Mouse (Mus musculus) stomach, postnatal 0 days (tissue): ENCODE measurements around the gene Spag16. TPM values are rescaled to one million over a fixed set of nuclear protein-coding genes. Genes with fewer than 3 reads are reported as not detected.
"Not testable (repeated sequence)": the region's sequence is repeated elsewhere in the genome, so short reads cannot be mapped to it uniquely, and the experiment has no call there.

ENCODE experiments used
- ATAC-seq: fragments of 200-750 bp; cut with Nextera tagmentation; 2 replicates; pipeline ENCODE4 v1.8.0; 2017; ENCODE audit not compliant: low FRiP score, low TSS enrichment
- DNase-seq: peaks from one replicate; pipeline ENCODE4 v3.0.0-alpha.2; 2016; ENCODE audit warnings: low spot score
- H3K27ac ChIP-seq: fragments of 300-500 bp; sonication (generic); replicated peaks from 2 replicates; pipeline ENCODE4 v1.5.1; 2014; ENCODE audit warnings: mild to moderate bottlenecking, control low read depth
- H3K27me3 ChIP-seq: fragments of 300-500 bp; sonication (generic); 2 replicates; pipeline ENCODE4 v1.6.1; 2014; ENCODE audit warnings: low read length; ENCODE audit not compliant: control insufficient read depth, insufficient read depth
- H3K36me3 ChIP-seq: fragments of 300-500 bp; sonication (generic); 2 replicates; pipeline ENCODE4 v1.6.1; 2014; ENCODE audit warnings: low read length, mixed read lengths; ENCODE audit not compliant: control insufficient read depth, insufficient read depth
- H3K4me1 ChIP-seq: fragments of 300-500 bp; sonication (generic); replicated peaks from 2 replicates; pipeline ENCODE4 v1.6.1; 2014; ENCODE audit warnings: antibody characterized with exemption; ENCODE audit not compliant: control insufficient read depth, insufficient read depth
- H3K4me2 ChIP-seq: fragments of 300-500 bp; sonication (generic); replicated peaks from 2 replicates; pipeline ENCODE4 v1.6.1; 2014; ENCODE audit warnings: low read depth, mild to moderate bottlenecking, control low read depth, moderate library complexity
- H3K4me3 ChIP-seq: fragments of 300-500 bp; sonication (generic); 2 replicates; pipeline ENCODE4 v1.5.1; 2014; ENCODE audit warnings: low read depth, low read length, control low read depth
- H3K9ac ChIP-seq: fragments of 300-500 bp; sonication (generic); 2 replicates; pipeline ENCODE4 v1.6.1; 2014; ENCODE audit warnings: mild to moderate bottlenecking, low read length, control low read depth, mixed read lengths
- H3K9me3 ChIP-seq: fragments of 300-500 bp; sonication (generic); 2 replicates; pipeline ENCODE4 v1.6.1; 2016; ENCODE audit warnings: low read length; ENCODE audit not compliant: control insufficient read depth
- CTCF ChIP-seq: IDR thresholded peaks from 2 replicates; pipeline ENCODE4 v1.5.1; 2016; ENCODE audit warnings: antibody characterized with exemption, low read depth, mild to moderate bottlenecking, moderate library complexity
- EP300 ChIP-seq: optimal IDR thresholded peaks from 2 replicates; pipeline ENCODE3; 2016; ENCODE audit warnings: antibody characterized with exemption
- WGBS: fragments of 180-500 bp; shearing (Covaris S2); extraction: QIAGEN DNeasy Blood & Tissue Kit; methylation state at CpG from one replicate; pipeline ENCODE4 v1.1.7; 2014; 5-methylcytosine and 5-hydroxymethylcytosine counted together
- polyA plus RNA-seq: library from polyadenylated mRNA; unstranded; fragments of >200 nt; fragmentation: Nextera tagmentation; extraction: Ambion mirVana; gene quantifications from 2 replicates; pipeline ENCODE4 v1.2.1, GENCODE M21; 2015

Gene Spag16
- polyA plus RNA-seq, 1 experiment from 2014 or later, result 0.06 TPM

- no peaks in the 10 kb centered on the region for H3K27me3 ChIP-seq
- no peaks in the 10 kb centered on the region for H3K4me1 ChIP-seq
- WGBS, result 79% methylated on average over 7 of the region's 7 CpGs
- no peak overlapping the region for H3K4me3 ChIP-seq
- ATAC-seq, result no peak
- TF ChIP-seq EP300 (no peak), CTCF (no peak)
- no peak overlapping the region for H3K4me2 ChIP-seq
- no peak for DNase-seq
- no peak overlapping the region for H3K27ac ChIP-seq
- H3K9ac ChIP-seq, result no peak overlapping the region
- H3K36me3 ChIP-seq, result no peaks in the 10 kb centered on the region
- H3K9me3 ChIP-seq, result no peaks in the 10 kb centered on the region
Observed at GRCm38 (mm10) chr1:69798948-69799565, 27.7 kb upstream of the Spag16 start.

DNA sequence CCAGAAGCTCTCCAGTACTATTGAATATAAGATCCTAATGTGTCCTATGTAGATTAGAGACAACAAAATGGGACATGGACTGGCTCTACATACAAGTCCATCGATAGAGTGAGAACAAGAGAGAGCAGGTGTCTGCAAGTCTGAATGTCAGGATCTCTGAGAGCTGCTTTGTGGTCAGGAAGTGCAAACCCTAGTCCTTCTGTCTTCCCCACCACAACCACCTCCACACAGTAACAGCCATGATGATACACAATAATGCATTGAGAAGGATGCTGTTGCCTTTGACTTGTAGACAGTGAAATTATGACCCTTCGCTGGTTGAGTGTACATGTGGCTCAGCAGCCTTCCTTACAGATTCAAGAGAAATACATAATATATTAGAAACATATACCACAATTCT lies 16.6 kb upstream of the Spag16 start:
- Histone ChIP-seq H3K36me3 (no peaks in the 10 kb centered on the region), H3K4me3 (no peak overlapping the region), H3K27ac (no peak overlapping the region), H3K9ac (no peak overlapping the region), H3K9me3 (no peaks in the 10 kb centered on the region), H3K4me1 (no peaks in the 10 kb centered on the region), H3K27me3 (no peaks in the 10 kb centered on the region), H3K4me2 (no peak overlapping the region)
- WGBS, result 86% methylated on average over 2 of the region's 2 CpGs
- TF ChIP-seq EP300, result no peak
- TF ChIP-seq CTCF, result no peak
- DNase-seq, result no peak
- no peak for ATAC-seq

GRCm38 (mm10) chr1:69825635-69826034 lies 1.1 kb upstream of the Spag16 start:
- not testable (repeated sequence) for H3K27ac ChIP-seq, H3K9ac ChIP-seq, H3K4me3 ChIP-seq, ATAC-seq, H3K36me3 ChIP-seq, H3K9me3 ChIP-seq, H3K27me3 ChIP-seq, H3K4me1 ChIP-seq, DNase-seq, H3K4me2 ChIP-seq
- 38% methylated on average over 5 of the region's 5 CpGs for WGBS

DNA sequence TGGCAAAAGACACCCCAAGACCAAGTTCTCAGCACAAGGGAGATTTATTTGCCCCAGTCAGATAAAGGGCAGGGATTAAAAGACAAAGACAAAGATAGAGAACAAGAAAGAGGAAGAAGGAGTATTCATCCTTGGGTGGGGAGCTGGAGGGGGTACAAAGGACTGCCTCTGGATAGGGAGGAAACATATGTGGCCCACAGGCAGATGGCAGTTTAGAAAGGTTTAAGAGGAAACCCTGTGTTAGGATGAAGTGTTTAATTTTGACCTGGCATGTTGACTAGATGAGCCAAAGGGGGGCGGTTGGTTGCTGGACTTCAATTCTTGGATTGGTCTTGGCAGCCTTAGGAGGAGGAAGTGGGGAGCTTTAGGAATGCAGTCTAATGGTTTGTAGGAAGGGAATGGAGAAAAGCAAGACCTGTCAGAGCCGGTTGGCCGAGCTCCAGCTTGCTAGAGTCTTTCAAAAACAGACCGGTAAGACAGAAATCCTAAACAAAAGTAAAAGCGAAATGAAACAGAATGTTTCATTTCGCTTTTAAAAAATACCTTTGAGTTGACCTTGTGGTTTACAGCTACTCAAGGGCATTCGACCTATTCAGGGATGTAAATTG lies 2.2 kb downstream of the Spag16 start:
- Histone ChIP-seq H3K36me3 (no peaks in the 10 kb centered on the region), H3K4me1 (0 out of 2 replicates have a peak, but pooled peaks cover 3% of the 10 kb centered on the region), H3K4me3 (no peak overlapping the region), H3K4me2 (no peak overlapping the region), H3K27me3 (no peaks in the 10 kb centered on the region), H3K9ac (no peak overlapping the region), H3K27ac (no peak overlapping the region), H3K9me3 (no peaks in the 10 kb centered on the region)
- DNase-seq, result no peak
- TF ChIP-seq EP300 (no peak), CTCF (no peak)
- WGBS, result 45% methylated on average over 7 of the region's 7 CpGs
- no peak for ATAC-seq

GRCm38 (mm10) chr1:69830586-69830985 lies 3.8 kb downstream of the Spag16 start:
- no peaks in the 10 kb centered on the region for H3K9me3 ChIP-seq
- no peak for TF ChIP-seq EP300
- TF ChIP-seq CTCF, result no peak
- no peak overlapping the region for H3K4me2 ChIP-seq
- H3K27me3 ChIP-seq, result no peaks in the 10 kb centered on the region
- no peaks in the 10 kb centered on the region for H3K36me3 ChIP-seq
- no peak for ATAC-seq
- WGBS, result 90% methylated on average over 1 of the region's 1 CpGs
- no peak for DNase-seq
- H3K9ac ChIP-seq, result no peak overlapping the region
- H3K4me1 ChIP-seq, result 0 out of 2 replicates have a peak, but pooled peaks cover 3% of the 10 kb centered on the region
- no peak overlapping the region for H3K4me3 ChIP-seq
- H3K27ac ChIP-seq, result no peak overlapping the region

DNA sequence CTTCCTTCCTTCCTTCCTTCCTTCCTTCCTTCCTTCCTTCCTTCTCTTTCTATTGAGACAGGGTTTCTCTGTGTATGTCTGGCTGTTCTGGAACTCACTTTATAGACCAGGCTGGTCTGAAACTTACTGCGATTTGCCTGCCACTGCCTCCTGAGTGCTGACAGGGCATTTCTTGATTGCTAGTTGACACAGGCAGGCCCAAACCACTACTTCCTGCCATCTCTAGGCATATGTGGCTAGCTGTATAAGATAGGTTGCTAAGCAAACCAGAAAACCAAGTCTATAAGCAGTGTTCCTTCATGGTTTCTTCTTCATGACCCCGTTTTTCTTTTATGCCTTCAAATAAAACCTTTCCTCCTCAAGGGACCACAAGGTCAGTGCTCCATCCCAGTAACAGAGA lies 4.2 kb downstream of the Spag16 start:
- H3K27ac ChIP-seq, result no peak overlapping the region
- DNase-seq (no peak), ATAC-seq (no peak)
- TF ChIP-seq CTCF (no peak), EP300 (no peak)
- H3K9ac ChIP-seq, result no peak overlapping the region
- no peaks in the 10 kb centered on the region for H3K27me3 ChIP-seq
- no peak overlapping the region for H3K4me2 ChIP-seq
- H3K4me3 ChIP-seq, result no peak overlapping the region
- WGBS, result 87% methylated on average over 2 of the region's 2 CpGs
- H3K36me3 ChIP-seq, result no peaks in the 10 kb centered on the region
- 0 out of 2 replicates have a peak, but pooled peaks cover 3% of the 10 kb centered on the region for H3K4me1 ChIP-seq
- no peaks in the 10 kb centered on the region for H3K9me3 ChIP-seq

- H3K27me3 ChIP-seq, H3K4me3 ChIP-seq, H3K4me1 ChIP-seq, DNase-seq, H3K9ac ChIP-seq, ATAC-seq, H3K27ac ChIP-seq, H3K4me2 ChIP-seq, H3K9me3 ChIP-seq, H3K36me3 ChIP-seq: not testable (repeated sequence)
- 65% methylated on average over 4 of the region's 4 CpGs for WGBS
Observed at GRCm38 (mm10) chr1:69833476-69833875, 6.7 kb downstream of the Spag16 start.
